Mouse (Mus musculus) bone marrow macrophage, adult 2 months (primary cell): Measurements from ENCODE around the gene Cenpp.

ENCODE experiments used
- CTCF ChIP-seq: IDR thresholded peaks from 2 replicates; pipeline ENCODE4 v1.5.1; 2012; ENCODE audit warnings: low read depth, mild to moderate bottlenecking, low read length, moderate library complexity
- POLR2A ChIP-seq: IDR thresholded peaks from 2 replicates; pipeline ENCODE4 v1.6.1; 2012; ENCODE audit warnings: mild to moderate bottlenecking, low read depth, low read length, borderline replicate concordance

- no peak for TF ChIP-seq CTCF
- no peak for TF ChIP-seq POLR2A
These were observed 34.2 kb downstream of the Cenpp start for GRCm38 (mm10) chr13:49618365-49618764.
